Mouse (Mus musculus): ENCODE measurements around the gene Sipa1l2.

DNA sequence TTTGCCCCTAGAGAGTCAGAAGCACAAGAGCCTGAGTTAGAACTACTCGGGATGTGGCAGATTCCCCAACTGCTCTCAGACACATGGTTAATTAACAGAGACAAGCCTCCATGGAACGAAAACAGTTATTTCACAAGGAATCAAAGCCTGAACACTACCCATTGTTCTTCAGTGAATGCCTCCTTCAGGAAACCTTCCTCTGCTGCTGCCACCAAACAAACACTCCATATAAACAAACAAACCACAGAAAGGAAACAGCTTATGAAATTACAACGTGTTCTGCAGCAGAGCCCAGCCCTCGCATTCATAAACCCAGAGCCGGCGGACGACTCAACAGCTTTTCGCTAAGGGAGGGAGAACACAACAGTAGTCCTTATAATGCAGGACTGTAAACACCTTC, 52.2 kb downstream of the Sipa1l2 start:
- TF ChIP-seq CTCF (conservative IDR thresholded peaks at IDR 0.05; ENCODE audit: low read length): no peak
- TF ChIP-seq POU5F1 (IDR thresholded peaks at IDR 0.05; ENCODE audit: borderline replicate concordance, low read length): no peak
